Mouse (Mus musculus) frontal cortex, postnatal 10 days (tissue): Measurements from ENCODE around the gene Rgsl1.

Experiments used
- DNase-seq, 2 experiments: peaks; one replicate each; pipeline ENCODE4 v3.0.0; 2022; ENCODE audit warnings: low spot score in 2 of 2, mixed read lengths in 1 of 2

The Rgsl1 gene

GRCm38 (mm10) chr1:153740775-153741400, 103.1 kb downstream of the Rgsl1 start:
- DNase-seq: no peak

- peak in 1 of 2 experiments; percentile 70 for DNase-seq
These were observed 103.8 kb downstream of the Rgsl1 start, which contains the start of gene Rgs16 for GRCm38 (mm10) chr1:153740145-153740544. Rgs16 (plus strand) TSS chr1:153740349.

- DNase-seq: no peak
These were observed 104.4 kb downstream of the Rgsl1 start for GRCm38 (mm10) chr1:153739437-153740015.

GRCm38 (mm10) chr1:153737101-153738085, 106.5 kb downstream of the Rgsl1 start:
- no peak for DNase-seq

GRCm38 (mm10) chr1:153736096-153736495, 107.8 kb downstream of the Rgsl1 start:
- no peak for DNase-seq

- DNase-seq: no peak
These were observed 109.1 kb downstream of the Rgsl1 start for GRCm38 (mm10) chr1:153734866-153735265.

GRCm38 (mm10) chr1:153733181-153733580, 110.8 kb downstream of the Rgsl1 start:
- DNase-seq: no peak

- DNase-seq: no peak
These were observed 113.3 kb downstream of the Rgsl1 start for GRCm38 (mm10) chr1:153730671-153731070.

- DNase-seq: no peak
These were observed 114.1 kb downstream of the Rgsl1 start for GRCm38 (mm10) chr1:153729806-153730205.
